Mouse (Mus musculus) stomach, embryonic 15.5 days (tissue): Measurements from ENCODE around the gene Gm17018. TPM values are rescaled to one million over a fixed set of nuclear protein-coding genes. Genes with fewer than 3 reads are reported as not detected.
A peak's percentile ranks its signal among the peaks of the same experiment; 100 is the strongest.
"Not testable (repeated sequence)": the region's sequence is repeated elsewhere in the genome, so short reads cannot be mapped to it uniquely, and the experiment has no call there.

Source experiments
- ATAC-seq: fragments of 200-750 bp; cut with Nextera tagmentation; 2 replicates; pipeline ENCODE4 v1.8.0; 2017; ENCODE audit warnings: low read depth, moderate number of reproducible peaks, moderate TSS enrichment; ENCODE audit not compliant: insufficient read depth, low FRiP score
- H3K27ac ChIP-seq: fragments of 300-500 bp; sonication (generic); 2 replicates; pipeline ENCODE4 v1.5.1; 2015; ENCODE audit warnings: mild to moderate bottlenecking, inconsistent platforms
- H3K27me3 ChIP-seq: fragments of 300-500 bp; sonication (generic); replicated peaks from 2 replicates; pipeline ENCODE4 v1.6.1; 2015; ENCODE audit warnings: inconsistent platforms
- H3K36me3 ChIP-seq: fragments of 300-500 bp; sonication (generic); 2 replicates; pipeline ENCODE4 v1.6.1; 2015; ENCODE audit warnings: inconsistent platforms
- H3K4me1 ChIP-seq: fragments of 300-500 bp; sonication (generic); 2 replicates; pipeline ENCODE4 v1.6.1; 2015; ENCODE audit warnings: inconsistent platforms
- H3K4me2 ChIP-seq: fragments of 300-500 bp; sonication (generic); 2 replicates; pipeline ENCODE4 v1.6.1; 2015; ENCODE audit warnings: mild to moderate bottlenecking, inconsistent platforms
- H3K4me3 ChIP-seq: fragments of 300-500 bp; sonication (generic); replicated peaks from 2 replicates; pipeline ENCODE4 v1.5.1; 2015; ENCODE audit warnings: inconsistent platforms
- H3K9ac ChIP-seq: fragments of 300-500 bp; sonication (generic); 2 replicates; pipeline ENCODE4 v1.6.1; 2015; ENCODE audit warnings: inconsistent platforms
- H3K9me3 ChIP-seq: fragments of 300-500 bp; sonication (generic); 2 replicates; pipeline ENCODE4 v1.6.1; 2016; ENCODE audit warnings: inconsistent platforms
- WGBS: fragments of 180-500 bp; shearing (Covaris S2); methylation state at CpG from one replicate; pipeline ENCODE4 v1.1.7; 2015; 5-methylcytosine and 5-hydroxymethylcytosine counted together
- polyA plus RNA-seq: library from polyadenylated mRNA; unstranded; fragments of >200 nt; fragmentation: Nextera tagmentation; extraction: Ambion mirVana; gene quantifications from 2 replicates; pipeline ENCODE4 v1.2.1, GENCODE M21; 2015

Gene Gm17018
- polyA plus RNA-seq, 1 experiment from 2014 or later, result 43.2 TPM

- no peak for ATAC-seq
- 64% methylated on average over 8 of the region's 8 CpGs for WGBS
- H3K4me1 ChIP-seq, result no peaks in the 10 kb centered on the region
- H3K27me3 ChIP-seq, result peaks cover 6% of the 10 kb centered on the region; the same call in 1 of the 2 replicates
- no peak overlapping the region for H3K4me3 ChIP-seq
- no peak overlapping the region for H3K4me2 ChIP-seq
- no peaks in the 10 kb centered on the region for H3K9me3 ChIP-seq
- no peak overlapping the region for H3K27ac ChIP-seq
- no peak overlapping the region for H3K9ac ChIP-seq
- no peaks in the 10 kb centered on the region for H3K36me3 ChIP-seq
Observed at GRCm38 (mm10) chr19:45535214-45535735, 25.1 kb upstream of the Gm17018 start.

GRCm38 (mm10) chr19:45535929-45536328 is 24.5 kb upstream of the Gm17018 start:
- 56% methylated on average over 6 of the region's 6 CpGs for WGBS
- H3K36me3 ChIP-seq, result no peaks in the 10 kb centered on the region
- H3K4me2 ChIP-seq, result no peak overlapping the region
- H3K27ac ChIP-seq, result no peak overlapping the region
- H3K4me3 ChIP-seq, result no peak overlapping the region
- no peak overlapping the region for H3K9ac ChIP-seq
- no peak for ATAC-seq
- peaks cover 12% of the 10 kb centered on the region for H3K27me3 ChIP-seq
- no peaks in the 10 kb centered on the region for H3K9me3 ChIP-seq
- H3K4me1 ChIP-seq, result peaks cover 1% of the 10 kb centered on the region; the same call in 1 of the 2 replicates

GRCm38 (mm10) chr19:45537505-45537904 is 22.9 kb upstream of the Gm17018 start:
- Histone ChIP-seq H3K36me3 (no peaks in the 10 kb centered on the region), H3K9me3 (no peaks in the 10 kb centered on the region), H3K27me3 (peaks cover 22% of the 10 kb centered on the region), H3K4me2 (no peak overlapping the region), H3K4me1 (peaks cover 11% of the 10 kb centered on the region), H3K9ac (no peak overlapping the region), H3K27ac (no peak overlapping the region), H3K4me3 (no peak overlapping the region)
- WGBS, result 55% methylated on average over 1 of the region's 1 CpGs
- ATAC-seq, result no peak

- Histone ChIP-seq H3K4me2 (peak overlapping the region; percentile 89), H3K9ac (no peak overlapping the region), H3K27me3 (peaks cover 37% of the 10 kb centered on the region), H3K36me3 (no peaks in the 10 kb centered on the region), H3K4me3 (peak overlapping the region; percentile 41), H3K4me1 (peaks cover 20% of the 10 kb centered on the region), H3K9me3 (no peaks in the 10 kb centered on the region), H3K27ac (no peak overlapping the region)
- WGBS, result 34% methylated on average over 8 of the region's 8 CpGs
- ATAC-seq, result no peak
Observed at GRCm38 (mm10) chr19:45540657-45541408, 19.6 kb upstream of the Gm17018 start.

GRCm38 (mm10) chr19:45541409-45542041 is 18.9 kb upstream of the Gm17018 start:
- Histone ChIP-seq H3K4me2 (peak overlapping the region; percentile 89), H3K9me3 (no peaks in the 10 kb centered on the region), H3K27me3 (peaks cover 37% of the 10 kb centered on the region), H3K36me3 (no peaks in the 10 kb centered on the region), H3K4me1 (peaks cover 20% of the 10 kb centered on the region), H3K27ac (no peak overlapping the region), H3K9ac (no peak overlapping the region), H3K4me3 (peak overlapping the region; percentile 41)
- under 1% methylated on average over 48 of the region's 58 CpGs for WGBS
- peak; percentile 15; the same call in 1 of the 2 replicates for ATAC-seq

- WGBS, result 29% methylated on average over 3 of the region's 3 CpGs
- Histone ChIP-seq H3K36me3 (no peaks in the 10 kb centered on the region), H3K4me3 (peak overlapping the region; percentile 41), H3K27me3 (peaks cover 37% of the 10 kb centered on the region), H3K27ac (no peak overlapping the region), H3K4me1 (peaks cover 20% of the 10 kb centered on the region), H3K4me2 (peak overlapping the region; percentile 89), H3K9me3 (no peaks in the 10 kb centered on the region), H3K9ac (no peak overlapping the region)
- no peak for ATAC-seq
Observed at GRCm38 (mm10) chr19:45542061-45542460, 18.4 kb upstream of the Gm17018 start.

- no peak overlapping the region; the same call in 1 of the 2 replicates for H3K9ac ChIP-seq
- peaks cover 37% of the 10 kb centered on the region for H3K27me3 ChIP-seq
- peak overlapping the region; percentile 46 for H3K4me3 ChIP-seq
- H3K4me1 ChIP-seq, result peaks cover 20% of the 10 kb centered on the region
- 2% methylated on average over 17 of the region's 26 CpGs for WGBS
- no peak overlapping the region for H3K27ac ChIP-seq
- ATAC-seq, result no peak
- no peaks in the 10 kb centered on the region for H3K36me3 ChIP-seq
- peak overlapping the region; percentile 96 for H3K4me2 ChIP-seq
- H3K9me3 ChIP-seq, result no peaks in the 10 kb centered on the region
Observed at GRCm38 (mm10) chr19:45544152-45544924, 16.1 kb upstream of the Gm17018 start.

- Histone ChIP-seq H3K9me3 (no peaks in the 10 kb centered on the region), H3K4me3 (peak overlapping the region; percentile 46), H3K4me2 (peak overlapping the region; percentile 96), H3K9ac (no peak overlapping the region; the same call in 1 of the 2 replicates), H3K27me3 (peaks cover 35% of the 10 kb centered on the region), H3K27ac (no peak overlapping the region), H3K4me1 (peaks cover 20% of the 10 kb centered on the region), H3K36me3 (no peaks in the 10 kb centered on the region)
- ATAC-seq, result peak; percentile 56; the same call in 1 of the 2 replicates
- under 1% methylated on average over 30 of the region's 30 CpGs for WGBS
Observed at GRCm38 (mm10) chr19:45544925-45545321, 15.5 kb upstream of the Gm17018 start.

- H3K27ac ChIP-seq, H3K36me3 ChIP-seq, H3K9me3 ChIP-seq, H3K9ac ChIP-seq, H3K27me3 ChIP-seq, H3K4me2 ChIP-seq, H3K4me3 ChIP-seq: not testable (repeated sequence)
- ATAC-seq, result 0 out of 2 replicates have a peak, but pooled peaks have one; percentile 38
- H3K4me1 ChIP-seq, result peaks cover 20% of the 10 kb centered on the region; the same call in 1 of the 2 replicates
Observed at GRCm38 (mm10) chr19:45548196-45548595, 12.2 kb upstream of the Gm17018 start.

- 76% methylated on average over 23 of the region's 23 CpGs for WGBS
- no peak for ATAC-seq
Observed at GRCm38 (mm10) chr19:45549128-45549915, 11.1 kb upstream of the Gm17018 start.

GRCm38 (mm10) chr19:45549948-45550347 is 10.5 kb upstream of the Gm17018 start:
- H3K27ac ChIP-seq, result no peak overlapping the region
- WGBS, result 62% methylated on average over 4 of the region's 4 CpGs
- H3K4me3 ChIP-seq, result no peak overlapping the region
- peaks cover 6% of the 10 kb centered on the region; the same call in 1 of the 2 replicates for H3K27me3 ChIP-seq
- peaks cover 10% of the 10 kb centered on the region; the same call in 1 of the 2 replicates for H3K36me3 ChIP-seq
- peaks cover 11% of the 10 kb centered on the region; the same call in 1 of the 2 replicates for H3K4me1 ChIP-seq
- H3K4me2 ChIP-seq, result no peak overlapping the region
- ATAC-seq, result no peak
- H3K9ac ChIP-seq, result no peak overlapping the region
- H3K9me3 ChIP-seq, result no peaks in the 10 kb centered on the region

More at GRCm38 (mm10) chr19:45549128-45549915, 11.1 kb upstream of the Gm17018 start:
- H3K9me3 ChIP-seq, result no peaks in the 10 kb centered on the region
- H3K4me1 ChIP-seq, result peaks cover 16% of the 10 kb centered on the region; the same call in 1 of the 2 replicates
- H3K27me3 ChIP-seq, result peaks cover 6% of the 10 kb centered on the region; the same call in 1 of the 2 replicates
- H3K4me3 ChIP-seq, result no peak overlapping the region
- H3K36me3 ChIP-seq, result 0 out of 2 replicates have a peak, but pooled peaks cover 5% of the 10 kb centered on the region
- no peak overlapping the region for H3K4me2 ChIP-seq
- H3K27ac ChIP-seq, result no peak overlapping the region
- H3K9ac ChIP-seq, result no peak overlapping the region
